Mouse (Mus musculus) kidney, embryonic 14.5 days (tissue): ENCODE measurements around the gene Il17rc. TPM values are rescaled to one million over a fixed set of nuclear protein-coding genes. Genes with fewer than 3 reads are reported as not detected.

Experiments used
- ATAC-seq: fragments of 200-750 bp; cut with Nextera tagmentation; 2 replicates; pipeline ENCODE4 v1.8.0; 2017; ENCODE audit warnings: moderate number of reproducible peaks, mild to moderate bottlenecking, moderate TSS enrichment, moderate library complexity; ENCODE audit not compliant: low FRiP score, low TSS enrichment
- H3K27ac ChIP-seq: fragments of 300-500 bp; sonication (generic); 2 replicates; pipeline ENCODE4 v1.5.1; 2014; ENCODE audit warnings: low read depth, mild to moderate bottlenecking, low read length, moderate library complexity, mixed read lengths
- H3K27me3 ChIP-seq: fragments of 300-500 bp; sonication (generic); 2 replicates; pipeline ENCODE4 v1.6.1; 2014; ENCODE audit warnings: mild to moderate bottlenecking, low read length; ENCODE audit not compliant: control insufficient read depth, insufficient read depth
- H3K36me3 ChIP-seq: fragments of 300-500 bp; sonication (generic); 2 replicates; pipeline ENCODE4 v1.6.1; 2014; ENCODE audit warnings: low read length, mixed read lengths; ENCODE audit not compliant: control insufficient read depth, insufficient read depth
- H3K4me1 ChIP-seq: fragments of 300-500 bp; sonication (generic); 2 replicates; pipeline ENCODE4 v1.6.1; 2014; ENCODE audit warnings: low read length, mixed read lengths; ENCODE audit not compliant: control insufficient read depth, insufficient read depth
- H3K4me2 ChIP-seq: fragments of 300-500 bp; sonication (generic); replicated peaks from 2 replicates; pipeline ENCODE4 v1.6.1; 2014; ENCODE audit warnings: low read depth, mild to moderate bottlenecking, low read length
- H3K4me3 ChIP-seq: fragments of 300-500 bp; sonication (generic); 2 replicates; pipeline ENCODE4 v1.5.1; 2014; ENCODE audit warnings: mild to moderate bottlenecking, low read length
- H3K9ac ChIP-seq: fragments of 300-500 bp; sonication (generic); 2 replicates; pipeline ENCODE4 v1.6.1; 2014; ENCODE audit warnings: low read depth, mild to moderate bottlenecking, low read length, moderate library complexity
- H3K9me3 ChIP-seq: fragments of 300-500 bp; sonication (generic); 2 replicates; pipeline ENCODE4 v1.6.1; 2016; ENCODE audit warnings: low read length; ENCODE audit not compliant: control insufficient read depth
- WGBS: fragments of 180-500 bp; shearing (Covaris S2); extraction: QIAGEN DNeasy Blood & Tissue Kit; methylation state at CpG from one replicate; pipeline ENCODE4 v1.1.7; 2014; 5-methylcytosine and 5-hydroxymethylcytosine counted together
- polyA plus RNA-seq: library from polyadenylated mRNA; unstranded; fragments of >200 nt; fragmentation: Nextera tagmentation; extraction: Ambion mirVana; gene quantifications from 2 replicates; pipeline ENCODE4 v1.2.1, GENCODE M21; 2014

Il17rc gene
- polyA plus RNA-seq, 1 experiment from 2014 or later: 9.5 TPM

DNA sequence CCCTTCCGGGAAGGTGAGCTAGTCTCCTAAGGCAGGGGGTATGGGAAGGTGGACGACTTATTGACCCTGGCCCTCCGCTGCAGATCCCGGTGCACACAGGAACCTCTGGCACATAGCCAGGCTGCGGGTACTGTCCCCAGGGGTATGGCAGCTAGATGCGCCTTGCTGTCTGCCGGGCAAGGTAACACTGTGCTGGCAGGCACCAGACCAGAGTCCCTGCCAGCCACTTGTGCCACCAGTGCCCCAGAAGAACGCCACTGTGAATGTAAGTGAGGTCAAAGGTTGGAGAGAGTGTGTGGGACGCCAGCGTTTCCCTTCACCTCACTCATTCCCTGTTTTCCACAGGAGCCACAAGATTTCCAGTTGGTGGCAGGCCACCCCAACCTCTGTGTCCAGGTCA lies 7.7 kb downstream of the Il17rc start:
- Histone ChIP-seq H3K9ac (no peak overlapping the region), H3K36me3 (no peaks in the 10 kb centered on the region), H3K27me3 (peaks cover 11% of the 10 kb centered on the region; the same call in 1 of the 2 replicates), H3K27ac (no peak overlapping the region), H3K9me3 (no peaks in the 10 kb centered on the region), H3K4me2 (no peak overlapping the region), H3K4me1 (no peaks in the 10 kb centered on the region; the same call in 1 of the 2 replicates), H3K4me3 (no peak overlapping the region)
- WGBS: 82% methylated on average over 10 of the region's 10 CpGs
- ATAC-seq: no peak

DNA sequence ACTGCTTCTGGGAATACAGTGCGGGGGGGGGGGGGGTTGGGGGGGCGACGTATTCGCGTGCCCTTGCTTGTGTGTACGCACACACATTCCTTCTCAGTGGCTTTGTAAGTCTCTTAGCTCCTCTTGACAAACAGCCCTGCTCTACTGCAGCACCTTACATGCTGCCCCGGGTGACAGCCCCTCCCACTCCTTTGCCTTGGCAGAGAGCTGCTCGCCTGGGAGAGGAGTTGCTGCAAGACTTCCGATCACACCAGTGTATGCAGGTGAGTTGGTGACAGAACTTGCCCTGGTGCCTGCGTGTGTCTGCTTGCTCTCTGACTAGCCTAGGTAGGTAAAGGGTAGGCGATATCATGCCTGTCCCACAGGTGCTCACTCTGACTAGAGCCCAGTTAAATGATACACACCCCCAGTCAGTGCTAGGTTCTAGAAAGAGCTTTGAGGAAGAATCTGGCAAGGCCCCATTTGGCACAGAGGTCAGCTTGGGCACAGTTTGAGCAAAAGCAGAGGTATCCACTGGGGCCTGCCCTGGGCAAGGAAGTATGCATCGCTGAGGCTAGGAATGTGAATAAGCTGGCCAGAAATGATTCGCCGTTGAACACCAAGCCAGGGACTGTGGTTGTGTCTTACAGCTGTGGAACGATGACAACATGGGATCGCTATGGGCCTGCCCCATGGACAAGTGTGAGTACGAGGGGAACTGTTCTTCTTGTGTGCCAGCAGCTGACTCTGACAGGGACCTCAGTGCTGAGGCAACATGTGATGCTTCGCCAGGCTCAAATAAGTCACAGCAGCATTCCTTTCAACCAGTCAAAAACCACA lies 9.5 kb downstream of the Il17rc start:
- H3K9me3 ChIP-seq: no peaks in the 10 kb centered on the region
- no peaks in the 10 kb centered on the region; the same call in 1 of the 2 replicates for H3K4me1 ChIP-seq
- 59% methylated on average over 18 of the region's 18 CpGs for WGBS
- H3K4me3 ChIP-seq: no peak overlapping the region
- no peak overlapping the region for H3K9ac ChIP-seq
- no peak overlapping the region for H3K4me2 ChIP-seq
- ATAC-seq: no peak
- H3K36me3 ChIP-seq: no peaks in the 10 kb centered on the region
- no peak overlapping the region for H3K27ac ChIP-seq
- peaks cover 11% of the 10 kb centered on the region; the same call in 1 of the 2 replicates for H3K27me3 ChIP-seq

DNA sequence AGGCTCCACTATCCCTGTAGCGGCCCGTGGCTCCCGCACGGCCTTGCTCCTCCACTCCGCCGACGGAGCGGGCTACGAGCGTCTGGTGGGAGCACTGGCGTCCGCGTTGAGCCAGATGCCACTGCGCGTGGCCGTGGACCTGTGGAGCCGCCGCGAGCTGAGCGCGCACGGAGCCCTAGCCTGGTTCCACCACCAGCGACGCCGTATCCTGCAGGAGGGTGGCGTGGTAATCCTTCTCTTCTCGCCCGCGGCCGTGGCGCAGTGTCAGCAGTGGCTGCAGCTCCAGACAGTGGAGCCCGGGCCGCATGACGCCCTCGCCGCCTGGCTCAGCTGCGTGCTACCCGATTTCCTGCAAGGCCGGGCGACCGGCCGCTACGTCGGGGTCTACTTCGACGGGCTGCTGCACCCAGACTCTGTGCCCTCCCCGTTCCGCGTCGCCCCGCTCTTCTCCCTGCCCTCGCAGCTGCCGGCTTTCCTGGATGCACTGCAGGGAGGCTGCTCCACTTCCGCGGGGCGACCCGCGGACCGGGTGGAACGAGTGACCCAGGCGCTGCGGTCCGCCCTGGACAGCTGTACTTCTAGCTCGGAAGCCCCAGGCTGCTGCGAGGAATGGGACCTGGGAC lies 11.4 kb downstream of the Il17rc start:
- Histone ChIP-seq H3K36me3 (no peaks in the 10 kb centered on the region), H3K9ac (peak overlapping the region; percentile 51), H3K27me3 (peaks cover 11% of the 10 kb centered on the region; the same call in 1 of the 2 replicates), H3K4me3 (peak overlapping the region; percentile 51), H3K9me3 (no peaks in the 10 kb centered on the region), H3K4me2 (peak overlapping the region; percentile 69), H3K4me1 (peaks cover 4% of the 10 kb centered on the region; the same call in 1 of the 2 replicates), H3K27ac (peak overlapping the region; percentile 82)
- ATAC-seq: peak; percentile 53; the same call in 1 of the 2 replicates
- WGBS: 1% methylated on average over 63 of the region's 65 CpGs

DNA sequence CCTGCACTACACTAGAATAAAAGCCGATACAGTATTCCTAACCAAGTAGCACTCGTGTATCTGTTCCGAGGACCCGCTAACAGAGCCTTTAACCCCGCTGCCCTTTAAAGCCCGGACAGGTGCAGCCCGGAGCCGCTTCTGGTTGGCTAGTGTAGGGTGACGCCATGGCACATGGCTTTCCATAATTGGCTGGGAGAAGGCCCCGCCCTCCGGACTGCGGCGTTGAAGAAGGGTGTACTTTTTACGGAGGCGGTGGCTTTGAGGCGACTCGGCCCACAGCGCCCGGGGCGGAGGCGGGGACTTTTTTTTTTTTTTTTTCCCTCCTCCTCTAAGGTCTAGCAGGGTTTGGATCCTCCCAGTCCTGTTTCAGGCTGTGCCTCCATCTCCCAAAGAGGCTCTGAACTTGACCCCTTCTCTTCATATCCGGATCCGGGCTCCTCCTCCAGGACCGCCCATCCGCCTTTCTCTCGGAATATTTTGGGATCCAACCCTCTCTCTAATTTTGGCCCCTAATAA lies 11.9 kb downstream of the Il17rc start, which contains the start of gene Creld1:
Creld1 (plus strand) TSS at position 198 of the 516 bp plus-strand sequence.
- Histone ChIP-seq H3K9ac (peak within 1 kb of the TSS; percentile 67), H3K4me1 (peaks cover 4% of the 10 kb centered on the region; the same call in 1 of the 2 replicates), H3K4me3 (peak within 1 kb of the TSS; percentile 51), H3K9me3 (no peaks in the 10 kb centered on the region), H3K4me2 (peak within 1 kb of the TSS; percentile 69), H3K36me3 (no peaks in the 10 kb centered on the region), H3K27me3 (peaks cover 11% of the 10 kb centered on the region; the same call in 1 of the 2 replicates), H3K27ac (peak within 1 kb of the TSS; percentile 82)
- ATAC-seq: peak; percentile 95
- under 1% methylated on average over 26 of the region's 26 CpGs for WGBS

DNA sequence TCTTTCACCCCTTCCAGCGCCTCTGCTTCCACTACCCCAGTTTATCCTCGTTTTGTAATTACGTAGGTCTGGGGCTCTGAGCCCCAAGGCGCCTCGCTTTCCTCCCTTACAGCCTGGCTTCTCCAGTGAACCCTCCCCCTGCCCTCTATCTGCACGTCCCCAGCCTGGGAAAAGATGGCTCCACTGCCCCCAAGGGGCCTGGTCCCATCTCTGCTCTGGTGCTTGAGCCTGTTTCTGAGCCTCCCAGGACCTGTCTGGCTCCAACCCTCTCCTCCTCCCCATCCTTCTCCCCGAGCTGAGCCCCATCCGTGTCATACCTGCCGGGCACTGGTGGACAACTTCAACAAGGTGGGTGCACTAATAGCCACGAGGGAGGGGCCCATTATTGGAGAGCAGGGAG lies 12.5 kb downstream of the Il17rc start:
- 6% methylated on average over 10 of the region's 10 CpGs for WGBS
- H3K4me3 ChIP-seq: peak overlapping the region; percentile 51
- ATAC-seq: peak; percentile 56
- peak overlapping the region; percentile 69 for H3K4me2 ChIP-seq
- peaks cover 4% of the 10 kb centered on the region; the same call in 1 of the 2 replicates for H3K4me1 ChIP-seq
- H3K36me3 ChIP-seq: no peaks in the 10 kb centered on the region
- H3K27ac ChIP-seq: peak overlapping the region; percentile 82
- H3K27me3 ChIP-seq: peaks cover 11% of the 10 kb centered on the region; the same call in 1 of the 2 replicates
- peak overlapping the region; percentile 67 for H3K9ac ChIP-seq
- no peaks in the 10 kb centered on the region for H3K9me3 ChIP-seq

DNA sequence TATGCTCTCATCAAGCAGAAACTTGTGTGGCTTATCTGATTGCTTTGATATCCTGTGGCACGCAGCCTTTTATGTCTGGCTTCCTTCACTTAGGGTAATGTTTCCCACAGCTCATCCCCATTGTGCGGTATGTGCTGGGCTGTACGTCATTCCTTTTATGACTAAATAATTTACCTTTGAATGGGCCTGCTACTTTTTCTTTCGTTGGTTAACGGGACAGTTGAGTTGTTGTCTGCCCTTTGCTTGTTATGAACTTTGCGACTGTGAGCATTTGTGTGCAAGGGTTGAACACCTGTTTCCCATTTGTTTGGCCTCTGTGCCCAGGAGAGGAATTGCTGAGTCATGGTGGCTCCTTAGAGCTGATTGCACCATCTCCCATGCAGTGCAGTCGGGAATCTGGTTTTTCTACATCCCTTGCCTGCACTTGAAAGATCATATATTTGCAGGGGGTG lies 15.9 kb downstream of the Il17rc start:
- Histone ChIP-seq H3K9me3 (no peaks in the 10 kb centered on the region), H3K9ac (no peak overlapping the region), H3K27ac (no peak overlapping the region), H3K4me2 (no peak overlapping the region), H3K4me3 (no peak overlapping the region), H3K27me3 (peaks cover 4% of the 10 kb centered on the region; the same call in 1 of the 2 replicates), H3K36me3 (peaks cover 10% of the 10 kb centered on the region), H3K4me1 (peaks cover 4% of the 10 kb centered on the region; the same call in 1 of the 2 replicates)
- ATAC-seq: no peak
- WGBS: 51% methylated on average over 7 of the region's 7 CpGs

DNA sequence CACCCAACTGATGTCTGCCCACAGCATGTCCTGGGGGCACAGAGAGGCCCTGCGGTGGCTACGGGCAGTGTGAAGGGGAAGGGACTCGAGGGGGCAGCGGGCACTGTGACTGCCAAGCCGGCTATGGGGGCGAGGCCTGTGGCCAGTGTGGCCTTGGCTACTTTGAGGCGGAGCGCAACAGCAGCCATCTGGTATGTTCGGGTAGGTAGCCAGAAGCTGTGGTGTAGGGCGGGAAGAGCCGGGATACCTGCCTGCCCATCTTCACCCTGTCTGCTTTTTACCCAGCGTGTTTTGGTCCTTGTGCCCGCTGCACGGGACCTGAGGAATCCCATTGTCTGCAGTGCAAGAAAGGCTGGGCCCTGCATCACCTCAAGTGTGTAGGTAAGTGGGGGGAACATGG lies 18.2 kb downstream of the Il17rc start:
- ATAC-seq: no peak
- H3K9ac ChIP-seq: no peak overlapping the region
- 89% methylated on average over 14 of the region's 14 CpGs for WGBS

DNA sequence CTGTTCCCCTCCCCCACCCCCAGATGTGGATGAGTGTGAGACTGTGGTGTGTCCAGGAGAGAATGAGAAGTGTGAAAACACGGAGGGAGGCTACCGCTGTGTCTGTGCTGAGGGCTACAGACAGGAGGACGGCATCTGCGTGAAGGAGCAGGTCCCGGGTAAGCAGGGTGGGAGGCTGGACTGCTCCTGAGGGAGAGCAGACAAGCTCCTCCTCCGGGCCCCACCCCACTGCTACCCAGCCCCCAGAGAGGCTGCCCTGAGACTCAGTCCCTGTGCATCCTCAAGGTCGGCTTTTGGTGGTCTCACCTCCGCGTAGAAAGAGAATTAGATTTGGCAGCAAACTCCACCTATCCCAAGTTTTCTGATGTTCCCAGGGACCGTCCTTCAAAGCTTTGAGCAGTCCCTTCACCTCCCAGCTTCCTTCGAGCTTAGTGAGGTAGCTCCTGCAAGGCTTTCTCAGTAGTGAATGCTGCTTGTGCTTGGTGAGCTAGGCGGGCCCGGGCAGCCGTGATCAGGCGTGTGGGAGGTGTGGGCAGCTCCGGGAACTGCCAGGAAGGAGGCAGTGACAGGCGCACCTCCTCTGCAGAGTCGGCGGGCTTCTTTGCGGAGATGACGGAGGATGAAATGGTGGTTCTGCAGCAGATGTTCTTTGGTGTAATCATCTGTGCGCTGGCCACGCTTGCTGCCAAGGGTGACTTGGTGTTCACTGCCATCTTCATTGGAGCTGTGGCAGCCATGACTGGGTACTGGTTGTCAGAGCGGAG lies 21.1 kb downstream of the Il17rc start:
- no peak overlapping the region for H3K27ac ChIP-seq
- ATAC-seq: no peak
- no peak overlapping the region for H3K4me2 ChIP-seq
- H3K27me3 ChIP-seq: peaks cover 7% of the 10 kb centered on the region; the same call in 1 of the 2 replicates
- H3K4me3 ChIP-seq: no peak overlapping the region
- peaks cover 5% of the 10 kb centered on the region; the same call in 1 of the 2 replicates for H3K4me1 ChIP-seq
- no peak overlapping the region for H3K9ac ChIP-seq
- no peaks in the 10 kb centered on the region for H3K9me3 ChIP-seq
- peaks cover 10% of the 10 kb centered on the region for H3K36me3 ChIP-seq
- 74% methylated on average over 24 of the region's 24 CpGs for WGBS

More for the DNA sequence above, 18.2 kb downstream of the Il17rc start:
- H3K36me3 ChIP-seq: peaks cover 10% of the 10 kb centered on the region
- H3K27ac ChIP-seq: no peak overlapping the region
- no peaks in the 10 kb centered on the region for H3K27me3 ChIP-seq
- peaks cover 4% of the 10 kb centered on the region; the same call in 1 of the 2 replicates for H3K4me1 ChIP-seq
- H3K4me3 ChIP-seq: no peak overlapping the region
- no peaks in the 10 kb centered on the region for H3K9me3 ChIP-seq
- no peak overlapping the region for H3K4me2 ChIP-seq
